Mouse (Mus musculus) hematopoietic stem cell, adult 5-6 weeks (primary cell): ENCODE measurements at regions not wholly inside any gene's neighbourhood (a gene's known extent, or its start where the extent isn't known, plus 50 kb on each side); places are given as distances from the start of the nearest gene placed in this dataset.

ENCODE experiments used
- ATAC-seq, 2 experiments: fragments of 125-278 bp in 1 of 2; replicated peaks in 1 of 2; 2 replicates each; pipeline ENCODE4 v1.8.0; 2016 to 2017; ENCODE audit warnings: inconsistent platforms in 2 of 2, mild to moderate bottlenecking in 2 of 2, moderate number of reproducible peaks in 2 of 2, low read depth in 1 of 2, moderate TSS enrichment in 1 of 2; ENCODE audit not compliant: low FRiP score in 2 of 2, poor library complexity in 2 of 2, severe bottlenecking in 2 of 2, insufficient read depth in 1 of 2, low TSS enrichment in 1 of 2

- ATAC-seq = no peak
Measured at GRCm38 (mm10) chr9:112014796-112015195, 220.9 kb downstream of the Arpp21 start.

- no peak for ATAC-seq
Measured at GRCm38 (mm10) chr9:111994401-111994800, 241.3 kb downstream of the Arpp21 start.

- ATAC-seq = no peak
Measured at GRCm38 (mm10) chr9:111993844-111994243, 241.9 kb downstream of the Arpp21 start.

- ATAC-seq = 0 out of 4 replicates have a peak, but pooled peaks have one; percentile 14 to 17
Measured at GRCm38 (mm10) chr9:111990060-111990459, 245.7 kb downstream of the Arpp21 start.

- no peak for ATAC-seq
Measured at GRCm38 (mm10) chr9:111963405-111964037, 272.2 kb downstream of the Arpp21 start.

GRCm38 (mm10) chr9:111957799-111958198 is 267.7 kb upstream of the Stac start:
- no peak for ATAC-seq

GRCm38 (mm10) chr9:111939271-111940067 is 249.3 kb upstream of the Stac start:
- ATAC-seq = peak; percentile 45 to 76; a peak in 3 of 4 replicates

GRCm38 (mm10) chr9:111932455-111932854 is 242.3 kb upstream of the Stac start:
- no peak for ATAC-seq

GRCm38 (mm10) chr9:111918275-111918940 is 228.3 kb upstream of the Stac start:
- ATAC-seq = peak; percentile 68 to 69; a peak in 3 of 4 replicates

- peak in 1 of 2 experiments; percentile 64; a peak in 2 of 4 replicates for ATAC-seq
Measured at GRCm38 (mm10) chr9:111916684-111917535, 226.8 kb upstream of the Stac start.

- ATAC-seq = no peak
Measured at GRCm38 (mm10) chr9:111908806-111909205, 218.7 kb upstream of the Stac start.

- no peak for ATAC-seq
Measured at GRCm38 (mm10) chr9:111900196-111900595, 210.0 kb upstream of the Stac start.

- ATAC-seq = no peak
Measured at GRCm38 (mm10) chr9:111897626-111898025, 207.5 kb upstream of the Stac start.

GRCm38 (mm10) chr9:111879710-111880109 is 189.6 kb upstream of the Stac start:
- ATAC-seq = no peak

GRCm38 (mm10) chr9:111876846-111877245 is 186.7 kb upstream of the Stac start:
- ATAC-seq = no peak

GRCm38 (mm10) chr9:111870466-111870865 is 180.3 kb upstream of the Stac start:
- no peak for ATAC-seq

- no peak for ATAC-seq
Measured at GRCm38 (mm10) chr9:111869801-111870382, 179.7 kb upstream of the Stac start.
